Mouse (Mus musculus) myocyte (in vitro differentiated cells): Measurements from ENCODE around the gene Diaph2. TPM values are rescaled to one million over a fixed set of nuclear protein-coding genes. Genes with fewer than 3 reads are reported as not detected.

Experiments used
- H3K27me3 ChIP-seq: one replicate; pipeline ENCODE4 v1.6.1; 2011; ENCODE audit not compliant: control insufficient read depth, insufficient read depth, insufficient read length
- H3K36me3 ChIP-seq: one replicate; pipeline ENCODE4 v1.6.1; 2011; ENCODE audit not compliant: control insufficient read depth, insufficient read depth
- H3K4me2 ChIP-seq: one replicate; pipeline ENCODE4 v1.6.1; 2011; ENCODE audit warnings: low read depth, control low read depth
- H3K4me3 ChIP-seq: one replicate; pipeline ENCODE4 v1.5.1; 2011; ENCODE audit warnings: mild to moderate bottlenecking, control low read depth, moderate library complexity
- H3K79me2 ChIP-seq: one replicate; pipeline ENCODE4 v1.6.1; 2011; ENCODE audit not compliant: control insufficient read depth, insufficient read depth
- H3ac ChIP-seq: one replicate; pipeline ENCODE4 v1.6.1; 2011; ENCODE audit not compliant: control insufficient read depth, insufficient read length
- CEBPB ChIP-seq: IDR thresholded peaks from 2 replicates; pipeline ENCODE4 v1.6.1; 2011; ENCODE audit warnings: mild to moderate bottlenecking, moderate library complexity; ENCODE audit not compliant: poor library complexity, insufficient read depth, severe bottlenecking
- E2F4 ChIP-seq: IDR thresholded peaks from one replicate; pipeline ENCODE4 v1.6.1; 2011; ENCODE audit warnings: mild to moderate bottlenecking, control low read depth, moderate library complexity; ENCODE audit not compliant: insufficient read depth
- MAX ChIP-seq: IDR thresholded peaks from one replicate; pipeline ENCODE4 v1.6.1; 2011; ENCODE audit warnings: low read depth, mild to moderate bottlenecking, control low read depth
- MYOD1 ChIP-seq, 3 experiments: IDR thresholded peaks; one replicate each; pipeline ENCODE4 v1.6.1; 2011; ENCODE audit warnings: control low read depth in 2 of 3, low read depth in 2 of 3, mild to moderate bottlenecking in 2 of 3, moderate library complexity in 1 of 3; ENCODE audit not compliant: insufficient read length in 2 of 3, control insufficient read depth in 1 of 3
- MYOG ChIP-seq, 3 experiments: IDR thresholded peaks; one replicate each; pipeline ENCODE4 v1.6.1; 2011; ENCODE audit warnings: control low read depth in 2 of 3, low read depth in 2 of 3, mild to moderate bottlenecking in 2 of 3; ENCODE audit not compliant: insufficient read length in 2 of 3, control insufficient read depth in 1 of 3, insufficient read depth in 1 of 3
- POLR2A ChIP-seq: IDR thresholded peaks from one replicate; pipeline ENCODE4 v1.6.1; 2011; ENCODE audit warnings: low read depth, mild to moderate bottlenecking, control low read depth, moderate library complexity; ENCODE audit not compliant: insufficient read length
- POLR2AphosphoS2 ChIP-seq: IDR thresholded peaks from one replicate; pipeline ENCODE4 v1.6.1; 2011; ENCODE audit warnings: low read depth, control low read depth; ENCODE audit not compliant: insufficient read length
- REST ChIP-seq: IDR thresholded peaks from one replicate; pipeline ENCODE4 v1.6.1; 2011; ENCODE audit warnings: mild to moderate bottlenecking, control low read depth, moderate library complexity; ENCODE audit not compliant: insufficient read depth, insufficient read length
- SRF ChIP-seq: IDR thresholded peaks from one replicate; pipeline ENCODE4 v1.6.1; 2011; ENCODE audit warnings: low read depth; ENCODE audit not compliant: control insufficient read depth, insufficient read length
- TCF12 ChIP-seq: IDR thresholded peaks from one replicate; pipeline ENCODE4 v1.6.1; 2011; ENCODE audit warnings: mild to moderate bottlenecking, control low read depth; ENCODE audit not compliant: poor library complexity, insufficient read depth, severe bottlenecking
- TCF3 ChIP-seq: IDR thresholded peaks from one replicate; pipeline ENCODE4 v1.6.1; 2011; ENCODE audit warnings: low read depth, control low read depth; ENCODE audit not compliant: insufficient read length
- USF1 ChIP-seq: IDR thresholded peaks from one replicate; pipeline ENCODE4 v1.6.1; 2011; ENCODE audit warnings: low read depth, mild to moderate bottlenecking, control low read depth, moderate library complexity
- polyA plus RNA-seq: library from polyadenylated mRNA; unstranded; fragments of >200 nt; fragmentation: generic; extraction: Trizol; gene quantifications from one replicate; pipeline ENCODE4 v1.2.1, GENCODE M21; 2012; ENCODE audit warnings: missing spikeins

Diaph2 gene
- polyA plus RNA-seq, 1 experiment: 1.4 TPM

GRCm38 (mm10) chrX:129773556-129774255 is 24.2 kb downstream of the Diaph2 start:
- TF ChIP-seq MYOG (IDR thresholded peaks at IDR 0.05; ENCODE audit: control insufficient read depth in 1 of 3, insufficient read depth in 1 of 3, insufficient read length in 2 of 3, low read depth in 2 of 3): no peak
- no peak for TF ChIP-seq POLR2AphosphoS2
- no peak for TF ChIP-seq CEBPB
- TF ChIP-seq POLR2A: no peak
- no peak for TF ChIP-seq MAX
- no peak for TF ChIP-seq REST
- no peak for TF ChIP-seq MYOD1 (IDR thresholded peaks at IDR 0.05; ENCODE audit: control insufficient read depth in 1 of 3, insufficient read length in 2 of 3, low read depth in 2 of 3)
- TF ChIP-seq TCF12: no peak
- no peak for TF ChIP-seq SRF
- TF ChIP-seq TCF3: no peak
- TF ChIP-seq E2F4: no peak
- H3K36me3 ChIP-seq: no peaks in the 10 kb centered on the region

DNA sequence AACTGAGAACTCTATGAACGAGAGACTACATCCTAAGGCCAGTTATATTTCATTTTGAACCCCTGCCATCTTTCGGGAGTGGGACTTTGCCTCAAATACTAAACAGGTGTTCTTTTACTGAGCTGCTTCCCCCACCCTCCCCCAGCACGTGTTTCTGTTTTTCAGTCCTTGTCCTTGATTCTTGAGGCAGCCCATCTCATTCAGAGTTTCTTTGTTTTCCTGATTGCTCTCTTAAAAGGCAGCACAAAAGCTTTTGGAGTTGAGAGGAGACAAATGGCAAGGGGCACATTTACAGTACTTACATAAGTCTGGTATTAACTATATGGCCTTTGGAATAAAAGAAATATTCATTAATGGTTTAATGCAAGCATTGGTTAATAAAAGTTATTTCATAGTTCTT is 24.9 kb downstream of the Diaph2 start:
- Histone ChIP-seq H3ac (no peak overlapping the region), H3K4me2 (no peak overlapping the region)
- TF ChIP-seq TCF3 (no peak), MYOD1 (IDR thresholded peaks at IDR 0.05; ENCODE audit: control insufficient read depth in 1 of 3, insufficient read length in 2 of 3, low read depth in 2 of 3) (no peak), MYOG (IDR thresholded peaks at IDR 0.05; ENCODE audit: control insufficient read depth in 1 of 3, insufficient read depth in 1 of 3, insufficient read length in 2 of 3, low read depth in 2 of 3) (no peak), SRF (no peak), CEBPB (no peak), POLR2AphosphoS2 (no peak), USF1 (no peak), MAX (no peak), POLR2A (no peak), TCF12 (no peak), REST (no peak), E2F4 (no peak)

More at GRCm38 (mm10) chrX:129773556-129774255, 24.2 kb downstream of the Diaph2 start:
- Histone ChIP-seq H3K79me2 (no peaks in the 10 kb centered on the region), H3ac (no peak overlapping the region), H3K27me3 (no peaks in the 10 kb centered on the region), H3K4me3 (no peak overlapping the region), H3K4me2 (no peak overlapping the region)

GRCm38 (mm10) chrX:129776761-129777160 is 27.2 kb downstream of the Diaph2 start:
- Histone ChIP-seq H3K36me3 (no peaks in the 10 kb centered on the region), H3K4me2 (no peak overlapping the region), H3K79me2 (no peaks in the 10 kb centered on the region), H3ac (no peak overlapping the region), H3K27me3 (no peaks in the 10 kb centered on the region), H3K4me3 (no peak overlapping the region)
- TF ChIP-seq MYOG (IDR thresholded peaks at IDR 0.05; ENCODE audit: control insufficient read depth in 1 of 3, insufficient read depth in 1 of 3, insufficient read length in 2 of 3, low read depth in 2 of 3) (no peak), SRF (no peak), REST (no peak), MYOD1 (IDR thresholded peaks at IDR 0.05; ENCODE audit: control insufficient read depth in 1 of 3, insufficient read length in 2 of 3, low read depth in 2 of 3) (no peak), POLR2AphosphoS2 (no peak), MAX (no peak), TCF12 (no peak), POLR2A (no peak), CEBPB (no peak), TCF3 (no peak), E2F4 (no peak), USF1 (no peak)

More for the DNA sequence above, 24.9 kb downstream of the Diaph2 start:
- H3K79me2 ChIP-seq: no peaks in the 10 kb centered on the region
- no peaks in the 10 kb centered on the region for H3K27me3 ChIP-seq
- no peaks in the 10 kb centered on the region for H3K36me3 ChIP-seq
- H3K4me3 ChIP-seq: no peak overlapping the region

DNA sequence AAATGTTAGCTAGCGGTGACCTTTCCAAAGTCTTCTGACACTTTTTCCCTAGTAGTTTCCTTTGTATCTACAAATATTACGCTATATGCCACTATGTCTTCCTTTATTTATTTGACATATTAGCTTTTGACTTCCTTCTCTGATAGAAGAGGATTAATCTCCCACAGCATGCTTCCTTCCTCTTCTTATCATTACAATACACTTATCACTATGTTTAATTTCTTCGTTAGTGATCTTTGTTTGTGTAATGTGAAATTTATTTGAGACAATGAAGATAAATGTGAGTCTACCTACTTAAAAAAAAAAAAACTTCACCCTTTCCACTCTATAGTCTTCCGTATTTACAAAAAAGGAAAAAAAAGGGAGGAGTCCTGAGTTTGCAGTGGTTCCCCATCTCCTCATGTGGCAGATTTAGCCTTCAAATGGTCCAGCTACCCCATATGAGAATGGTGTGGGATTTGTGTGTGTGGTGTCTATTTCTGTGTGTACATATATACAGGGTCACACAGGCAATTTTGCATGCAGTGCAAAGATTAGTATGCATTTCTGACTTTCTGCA is 27.9 kb downstream of the Diaph2 start:
- TF ChIP-seq POLR2A: no peak
- TF ChIP-seq USF1: no peak
- TF ChIP-seq TCF12: no peak
- no peak for TF ChIP-seq TCF3
- no peak for TF ChIP-seq MAX
- no peak for TF ChIP-seq POLR2AphosphoS2
- TF ChIP-seq MYOG (IDR thresholded peaks at IDR 0.05; ENCODE audit: control insufficient read depth in 1 of 3, insufficient read depth in 1 of 3, insufficient read length in 2 of 3, low read depth in 2 of 3): no peak
- no peak for TF ChIP-seq MYOD1 (IDR thresholded peaks at IDR 0.05; ENCODE audit: control insufficient read depth in 1 of 3, insufficient read length in 2 of 3, low read depth in 2 of 3)
- Histone ChIP-seq H3K4me3 (no peak overlapping the region), H3K79me2 (no peaks in the 10 kb centered on the region), H3ac (no peak overlapping the region), H3K36me3 (no peaks in the 10 kb centered on the region), H3K4me2 (no peak overlapping the region), H3K27me3 (no peaks in the 10 kb centered on the region)
